Mouse (Mus musculus) adrenal gland, adult 2 months (tissue): ENCODE data around the gene Siglecf. TPM values are rescaled to one million over a fixed set of nuclear protein-coding genes. Genes with fewer than 3 reads are reported as not detected.

Experiments used
- DNase-seq: peaks from one replicate; pipeline ENCODE4 v3.0.0; 2021
- polyA plus RNA-seq: library from polyadenylated mRNA; depleted of rRNA; stranded (reverse); fragments of >200 nt; gene quantifications from 2 replicates; pipeline ENCODE4 v1.2.3, GENCODE M21; 2012; rRNA removed
- total RNA-seq, 2 experiments: library from RNA; stranded (reverse); gene quantifications; 2 replicates each; pipeline ENCODE4 v1.2.3; 2021

Gene Siglecf
- total and polyA plus RNA-seq, 3 experiments: 0.18 TPM; not detected in 2

DNA sequence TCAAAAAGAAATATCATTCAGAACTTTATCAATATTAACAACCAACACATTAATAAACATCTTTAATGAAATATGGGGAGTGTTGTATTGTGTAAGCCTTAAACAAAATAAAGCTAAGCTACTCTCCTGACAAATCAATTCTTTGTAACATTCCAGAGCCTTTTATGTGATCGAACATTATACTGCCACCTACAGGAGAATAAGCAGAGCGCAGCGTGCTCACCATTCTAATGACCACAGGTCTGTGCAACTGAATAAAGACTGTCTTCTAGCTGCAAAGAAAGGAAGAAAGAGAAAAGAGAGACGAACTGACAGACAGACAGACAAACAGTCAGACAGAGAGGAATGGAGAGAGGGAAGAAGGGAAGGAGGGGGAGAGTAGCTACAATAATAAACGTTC, 27.1 kb downstream of the Siglecf start:
- DNase-seq: no peak

GRCm38 (mm10) chr7:43392349-43393121, 41.4 kb downstream of the Siglecf start:
- no peak for DNase-seq

DNA sequence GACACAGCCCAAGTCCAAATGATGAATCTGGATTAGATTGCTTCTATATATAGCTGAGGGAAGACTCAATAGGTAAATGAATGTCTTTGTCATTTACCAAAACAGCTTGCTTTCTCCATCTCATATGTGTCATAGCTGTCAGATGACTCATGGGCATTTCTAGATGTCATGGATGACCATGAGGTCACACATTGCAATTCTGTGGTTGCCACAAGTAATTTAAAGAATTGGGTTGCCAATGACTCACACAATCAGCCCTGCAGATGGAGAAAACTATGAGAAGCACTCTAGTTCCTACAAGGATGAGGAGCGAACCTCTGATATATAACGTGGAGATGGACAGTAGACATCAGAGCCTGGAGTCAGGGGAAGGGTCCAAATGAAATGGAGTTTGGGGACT, 48.4 kb downstream of the Siglecf start:
- DNase-seq: no peak

DNA sequence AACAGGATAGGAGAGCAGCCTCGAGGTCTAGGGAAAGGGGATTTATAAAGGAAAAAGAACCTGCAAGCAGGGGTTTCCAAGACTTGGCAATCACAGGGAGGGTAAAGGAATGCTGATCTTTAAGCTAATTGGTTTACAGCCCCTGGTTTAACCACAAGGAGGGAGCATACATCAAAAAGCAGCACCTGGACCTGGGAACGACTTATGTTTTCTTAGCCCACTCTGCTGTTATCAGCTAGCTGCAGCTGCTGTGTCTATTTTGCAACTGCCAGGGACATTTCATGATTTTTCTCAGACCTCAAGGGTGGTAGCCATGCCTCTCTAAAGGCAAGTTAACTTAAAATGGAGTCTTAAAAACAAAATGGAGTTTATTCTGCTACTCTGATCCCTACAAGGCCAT, 51.6 kb downstream of the Siglecf start:
- no peak for DNase-seq

DNA sequence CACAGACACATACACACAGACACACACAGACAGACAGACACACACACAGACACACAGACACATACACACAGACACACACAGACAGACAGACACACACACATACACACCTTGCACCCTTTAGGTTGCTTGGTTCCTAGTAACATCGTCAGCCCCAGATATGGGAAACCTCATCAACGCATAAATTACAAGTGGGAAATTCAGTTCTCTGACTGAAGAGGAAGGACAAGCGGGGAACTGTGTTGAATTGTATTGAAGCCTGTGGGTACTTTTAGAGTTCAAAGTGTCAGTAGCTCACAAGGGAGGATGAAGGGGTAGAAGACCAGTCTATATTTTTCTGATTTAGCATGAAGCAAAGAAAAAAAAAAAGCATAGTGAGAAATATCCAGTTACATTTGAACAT, 56.4 kb downstream of the Siglecf start:
- no peak for DNase-seq

- no peak for DNase-seq
Observed at GRCm38 (mm10) chr7:43408131-43408553, 57.0 kb downstream of the Siglecf start, which contains the start of gene Siglecg. TSS of gene Siglecg (plus strand) at chr7:43408204.

GRCm38 (mm10) chr7:43409084-43409483, 57.9 kb downstream of the Siglecf start:
- no peak for DNase-seq

Other genes starting within 250 kb of the Siglecf start
- not detected for gene Zfp936, start 237.1 kb upstream of the Siglecf start, total RNA-seq
- gene Zfp936, start 237.1 kb upstream of the Siglecf start, polyA plus RNA-seq: not detected in 2 replicates
- gene Zfp715, start 38.0 kb upstream of the Siglecf start, total RNA-seq: 10 to 100 TPM; 19.1 to 20.6 TPM
- gene Zfp715, start 38.0 kb upstream of the Siglecf start, polyA plus RNA-seq: 1.4 and 1.8 TPM in 2 replicates
- under 1 TPM in 1 of 2 experiments, not detected in 1; 0.17 TPM for gene Siglecg, start 56.9 kb downstream of the Siglecf start, total RNA-seq
- 0.58 and 1.0 TPM in 2 replicates for gene Siglecg, start 56.9 kb downstream of the Siglecf start, polyA plus RNA-seq
- not detected for gene Lim2, start 76.3 kb downstream of the Siglecf start, total RNA-seq
- gene Lim2, start 76.3 kb downstream of the Siglecf start, polyA plus RNA-seq: not detected in 2 replicates
- 1 to 10 TPM in 1 of 2 experiments, under 1 TPM in 1; 0.61 to 1.2 TPM for gene Nkg7, start 85.7 kb downstream of the Siglecf start, total RNA-seq
- 2.1 and 2.6 TPM in 2 replicates for gene Nkg7, start 85.7 kb downstream of the Siglecf start, polyA plus RNA-seq
- gene Cldnd2, start 89.4 kb downstream of the Siglecf start, total RNA-seq: not detected
- gene Cldnd2, start 89.4 kb downstream of the Siglecf start, polyA plus RNA-seq: not detected in 2 replicates
- gene Etfb, start 92.7 kb downstream of the Siglecf start, total RNA-seq: 100 to 1,000 TPM; 367 to 728 TPM
- gene Etfb, start 92.7 kb downstream of the Siglecf start, polyA plus RNA-seq: 33.7 and 44.2 TPM in 2 replicates
- 1 to 10 TPM in 1 of 2 experiments, under 1 TPM in 1; 0.58 to 1.5 TPM for gene Gm45233, start 92.8 kb downstream of the Siglecf start, total RNA-seq
- gene Gm45233, start 92.8 kb downstream of the Siglecf start, polyA plus RNA-seq: 1.7 and 4.6 TPM in 2 replicates
- gene Vsig10l, start 111.8 kb downstream of the Siglecf start, total RNA-seq: 1 to 10 TPM; 2.2 to 2.8 TPM
- 7.9 and 10.9 TPM in 2 replicates for gene Vsig10l, start 111.8 kb downstream of the Siglecf start, polyA plus RNA-seq
- gene Iglon5, start 138.7 kb downstream of the Siglecf start, total RNA-seq: 1 to 10 TPM; 2.2 to 3.3 TPM
- gene Iglon5, start 138.7 kb downstream of the Siglecf start, polyA plus RNA-seq: 3.3 and 4.4 TPM in 2 replicates
- gene 4931406B18Rik, start 154.6 kb downstream of the Siglecf start, total RNA-seq: not detected
- not detected in 2 replicates for gene 4931406B18Rik, start 154.6 kb downstream of the Siglecf start, polyA plus RNA-seq
- gene Cd33, start 193.1 kb downstream of the Siglecf start, total RNA-seq: 1 to 10 TPM; 3.1 to 4.5 TPM
- 3.8 and 6.1 TPM in 2 replicates for gene Cd33, start 193.1 kb downstream of the Siglecf start, polyA plus RNA-seq
- 1 to 10 TPM; 2.0 to 3.1 TPM for gene Zfp658, start 210.9 kb downstream of the Siglecf start, total RNA-seq
- 0.52 and 0.71 TPM in 2 replicates for gene Zfp658, start 210.9 kb downstream of the Siglecf start, polyA plus RNA-seq
- gene Zfp719, start 228.3 kb downstream of the Siglecf start, total RNA-seq: 10 to 100 TPM; 12.8 to 18.1 TPM
- 0.27 and 0.47 TPM in 2 replicates for gene Zfp719, start 228.3 kb downstream of the Siglecf start, polyA plus RNA-seq